Mouse (Mus musculus): ENCODE data around the gene Olfm3.

Olfm3 gene

GRCm38 (mm10) chr3:114903924-114904438 is at the start of gene Olfm3:
TSS of gene Olfm3 (plus strand) at chr3:114904078.
- peak; percentile 0 to 7 for DNase-seq

- no peak for DNase-seq
Measured at GRCm38 (mm10) chr3:114889764-114890163, 14.1 kb upstream of the Olfm3 start.

- DNase-seq, result no peak
Measured at GRCm38 (mm10) chr3:114904633-114905423, 950 bp downstream of the Olfm3 start.

- no peak for DNase-seq
Measured at GRCm38 (mm10) chr3:114907537-114907936, 3.7 kb downstream of the Olfm3 start.

GRCm38 (mm10) chr3:114908846-114909245 is 5.0 kb downstream of the Olfm3 start:
- DNase-seq, result no peak

- no peak for DNase-seq
Measured at GRCm38 (mm10) chr3:114920102-114920501, 16.2 kb downstream of the Olfm3 start.

GRCm38 (mm10) chr3:114929605-114930004 is 25.7 kb downstream of the Olfm3 start:
- no peak for DNase-seq

GRCm38 (mm10) chr3:114930336-114930735 is 26.5 kb downstream of the Olfm3 start:
- DNase-seq, result no peak

- no peak for DNase-seq
Measured at GRCm38 (mm10) chr3:114930796-114931195, 26.9 kb downstream of the Olfm3 start.

GRCm38 (mm10) chr3:114932881-114933280 is 29.0 kb downstream of the Olfm3 start:
- DNase-seq, result no peak

GRCm38 (mm10) chr3:114954904-114955303 is 51.0 kb downstream of the Olfm3 start:
- no peak for DNase-seq

- no peak for DNase-seq
Measured at GRCm38 (mm10) chr3:114959311-114959967, 55.6 kb downstream of the Olfm3 start.

GRCm38 (mm10) chr3:114962316-114963083 is 58.6 kb downstream of the Olfm3 start:
- DNase-seq, result no peak

- DNase-seq, result no peak
Measured at GRCm38 (mm10) chr3:114971183-114971582, 67.3 kb downstream of the Olfm3 start.

GRCm38 (mm10) chr3:114972522-114972921 is 68.6 kb downstream of the Olfm3 start:
- DNase-seq, result no peak

- DNase-seq, result no peak
Measured at GRCm38 (mm10) chr3:114990828-114991227, 87.0 kb downstream of the Olfm3 start.

- no peak for DNase-seq
Measured at GRCm38 (mm10) chr3:114995956-114996355, 92.1 kb downstream of the Olfm3 start.

- DNase-seq, result no peak
Measured at GRCm38 (mm10) chr3:115027560-115027959, 123.7 kb downstream of the Olfm3 start.

GRCm38 (mm10) chr3:115028046-115028445 is 124.2 kb downstream of the Olfm3 start:
- no peak for DNase-seq

GRCm38 (mm10) chr3:115028611-115029010 is 124.7 kb downstream of the Olfm3 start:
- no peak for DNase-seq

- DNase-seq, result no peak
Measured at GRCm38 (mm10) chr3:115049060-115049459, 145.2 kb downstream of the Olfm3 start.

- no peak for DNase-seq
Measured at GRCm38 (mm10) chr3:115064901-115065300, 161.0 kb downstream of the Olfm3 start.

Data from kidney, adult 8-10 months (tissue).